Mouse (Mus musculus) MEL (cell line): ENCODE data around the gene Gsx2. TPM values are rescaled to one million over a fixed set of nuclear protein-coding genes. Genes with fewer than 3 reads are reported as not detected.

Experiments used
- DNase-seq: peaks from one replicate; pipeline ENCODE4 v3.0.0; 2011; ENCODE audit warnings: low read depth, low spot score
- H3K27ac ChIP-seq: 2 replicates; pipeline ENCODE4 v1.5.1; 2012; ENCODE audit warnings: low read depth, mild to moderate bottlenecking, control low read depth, low read length, moderate library complexity; ENCODE audit not compliant: control insufficient read depth
- H3K27me3 ChIP-seq, 2 experiments: fragments of 150-350 bp in 1 of 2; sonication (generic) in 1 of 2; 2 replicates each; pipeline ENCODE4 v1.6.1; 2012; ENCODE audit warnings: low read length in 2 of 2, mild to moderate bottlenecking in 2 of 2, improper control_type of control experiment in 1 of 2, moderate library complexity in 1 of 2; ENCODE audit not compliant: insufficient read depth in 2 of 2, control insufficient read depth in 1 of 2
- H3K36me3 ChIP-seq, 2 experiments: 2 replicates each; pipeline ENCODE4 v1.6.1; 2012 to 2014; ENCODE audit warnings: low read length in 2 of 2, improper control_type of control experiment in 1 of 2, inconsistent platforms in 1 of 2, mild to moderate bottlenecking in 1 of 2; ENCODE audit not compliant: insufficient read depth in 2 of 2, control insufficient read depth in 1 of 2
- H3K4me1 ChIP-seq, 2 experiments: fragments of 150-350 bp in 1 of 2; sonication (generic) in 1 of 2; 2 replicates each; pipeline ENCODE4 v1.6.1; 2012; ENCODE audit warnings: low read length in 2 of 2, improper control_type of control experiment in 1 of 2, mild to moderate bottlenecking in 1 of 2; ENCODE audit not compliant: insufficient read depth in 2 of 2, control insufficient read depth in 1 of 2
- H3K4me3 ChIP-seq, 2 experiments: fragments of 150-350 bp in 1 of 2; sonication (generic) in 1 of 2; 2 replicates each; pipeline ENCODE4 v1.5.1; 2012; ENCODE audit warnings: low read depth in 2 of 2, low read length in 2 of 2, mild to moderate bottlenecking in 2 of 2, moderate library complexity in 2 of 2, control low read depth in 1 of 2, improper control_type of control experiment in 1 of 2; ENCODE audit not compliant: control insufficient read depth in 1 of 2, insufficient read depth in 1 of 2
- H3K79me2 ChIP-seq: 2 replicates; pipeline ENCODE4 v1.6.1; 2012; ENCODE audit warnings: mild to moderate bottlenecking, low read length, moderate library complexity; ENCODE audit not compliant: control insufficient read depth, poor library complexity, insufficient read depth
- H3K9ac ChIP-seq: 2 replicates; pipeline ENCODE4 v1.6.1; 2012; ENCODE audit warnings: low read depth, mild to moderate bottlenecking, control low read depth, low read length, moderate library complexity; ENCODE audit not compliant: control insufficient read depth, poor library complexity, severe bottlenecking
- H3K9me3 ChIP-seq: fragments of 150-350 bp; sonication (generic); replicated peaks from 2 replicates; pipeline ENCODE4 v1.6.1; 2012; ENCODE audit warnings: mild to moderate bottlenecking, low read length, improper control_type of control experiment, moderate library complexity; ENCODE audit not compliant: insufficient read depth
- CHD1 ChIP-seq: IDR thresholded peaks from 2 replicates; pipeline ENCODE4 v1.6.1; 2012; ENCODE audit warnings: low read depth, mild to moderate bottlenecking, inconsistent platforms, low read length, improper control_type of control experiment
- CTCF ChIP-seq, 3 experiments: IDR thresholded peaks in 2 of 3; conservative IDR thresholded peaks in 1 of 3; 2 replicates each; pipeline ENCODE4 v1.5.1; 2011 to 2012; ENCODE audit warnings: low read length in 3 of 3, low read depth in 2 of 3, mild to moderate bottlenecking in 2 of 3, improper control_type of control experiment in 1 of 3, inconsistent platforms in 1 of 3, mixed read lengths in 1 of 3, moderate library complexity in 1 of 3; ENCODE audit not compliant: control insufficient read depth in 1 of 3, insufficient read depth in 1 of 3, poor library complexity in 1 of 3, severe bottlenecking in 1 of 3
- E2F4 ChIP-seq: IDR thresholded peaks from 2 replicates; pipeline ENCODE4 v1.6.1; 2011; ENCODE audit warnings: low read depth, low read length, improper control_type of control experiment, borderline replicate concordance
- EP300 ChIP-seq, 2 experiments: IDR thresholded peaks; 2 replicates each; pipeline ENCODE4 v1.6.1; 2011; ENCODE audit warnings: improper control_type of control experiment in 2 of 2, low read length in 2 of 2, low read depth in 1 of 2, mild to moderate bottlenecking in 1 of 2
- GABPA ChIP-seq: IDR thresholded peaks from 2 replicates; pipeline ENCODE4 v1.6.1; 2012; ENCODE audit warnings: low read depth, mild to moderate bottlenecking, inconsistent platforms, low read length, improper control_type of control experiment, moderate library complexity
- MAZ ChIP-seq: IDR thresholded peaks from 2 replicates; pipeline ENCODE4 v1.6.1; 2012; ENCODE audit warnings: low read depth, mild to moderate bottlenecking, inconsistent platforms, low read length, improper control_type of control experiment
- MXI1 ChIP-seq: IDR thresholded peaks from 2 replicates; pipeline ENCODE4 v1.6.1; 2011; ENCODE audit warnings: mild to moderate bottlenecking, low read depth, low read length, improper control_type of control experiment
- RAD21 ChIP-seq: IDR thresholded peaks from 2 replicates; pipeline ENCODE4 v1.6.1; 2011; ENCODE audit warnings: mild to moderate bottlenecking, low read depth, low read length, improper control_type of control experiment
- SMC3 ChIP-seq: IDR thresholded peaks from 2 replicates; pipeline ENCODE4 v1.6.1; 2011; ENCODE audit warnings: low read depth, low read length, improper control_type of control experiment
- USF1 ChIP-seq: IDR thresholded peaks from 2 replicates; pipeline ENCODE4 v1.6.1; 2014; ENCODE audit warnings: low read depth, mild to moderate bottlenecking, inconsistent platforms, low read length, improper control_type of control experiment, moderate library complexity
- ZC3H11A ChIP-seq: IDR thresholded peaks from 2 replicates; pipeline ENCODE4 v1.6.1; 2012; ENCODE audit warnings: low read depth, mild to moderate bottlenecking, inconsistent platforms, low read length, improper control_type of control experiment
- ZNF384 ChIP-seq: IDR thresholded peaks from 2 replicates; pipeline ENCODE4 v1.6.1; 2012; ENCODE audit warnings: low read depth, mild to moderate bottlenecking, inconsistent platforms, low read length, improper control_type of control experiment
- polyA plus RNA-seq, 2 experiments: library from polyadenylated mRNA; stranded (reverse) in 1 of 2; unstranded in 1 of 2; fragments of >175 nt in 1 of 2; fragments of >200 nt in 1 of 2; gene quantifications; 2 replicates each; pipeline versions ENCODE4 v1.2.1 to v1.2.4; 2012; ENCODE audit warnings: low replicate concordance in 2 of 2, low read depth in 1 of 2; ENCODE audit not compliant: insufficient read length in 2 of 2, insufficient read depth in 1 of 2, missing spikeins in 1 of 2
- total RNA-seq: library from RNA; depleted of rRNA; stranded (reverse); fragments of 300-350 nt; gene quantifications from 2 replicates; pipeline ENCODE4 v1.2.3, GENCODE M21; 2012; rRNA removed

Gene Gsx2
- total and polyA plus RNA-seq, 3 experiments, result not detected

- Histone ChIP-seq H3K9me3 (no peaks in the 10 kb centered on the region), H3K9ac (no peak overlapping the region), H3K79me2 (no peaks in the 10 kb centered on the region), H3K4me3 (no peak overlapping the region), H3K4me1 (no peaks in the 10 kb centered on the region), H3K27me3 (peaks cover 0 to 2% of the 10 kb centered on the region in 2 experiments; a peak in 2 of 4 replicates), H3K36me3 (no peaks in the 10 kb centered on the region), H3K27ac (no peak overlapping the region)
- TF ChIP-seq SMC3, result peak; percentile 61
- TF ChIP-seq ZNF384, result no peak
- 0 out of 2 replicates have a peak, but pooled peaks have one; percentile 23 for TF ChIP-seq ZC3H11A
- no peak for TF ChIP-seq MAZ
- TF ChIP-seq E2F4, result no peak
- no peak for TF ChIP-seq EP300 (IDR thresholded peaks at IDR 0.05; ENCODE audit: low read depth in 1 of 2, low read length in 2 of 2)
- TF ChIP-seq USF1, result no peak
- TF ChIP-seq MXI1, result no peak
- TF ChIP-seq CTCF (IDR thresholded peaks at IDR 0.05 in 2 of 3, conservative IDR thresholded peaks at IDR 0.05 in 1 of 3; ENCODE audit: control insufficient read depth in 1 of 3, insufficient read depth in 1 of 3, low read depth in 2 of 3, low read length in 3 of 3, poor library complexity in 1 of 3, severe bottlenecking in 1 of 3), result peak; percentile 73 to 86 (median 83)
- TF ChIP-seq GABPA, result no peak
- peak; percentile 30 for TF ChIP-seq RAD21
- peak; percentile 49 for DNase-seq
These were observed 43.4 kb downstream of the Gsx2 start for GRCm38 (mm10) chr5:75118840-75119239.

GRCm38 (mm10) chr5:75121646-75122045 lies 46.2 kb downstream of the Gsx2 start:
- Histone ChIP-seq H3K9ac (no peak overlapping the region), H3K4me3 (no peak overlapping the region), H3K4me1 (no peaks in the 10 kb centered on the region), H3K79me2 (no peaks in the 10 kb centered on the region), H3K27ac (no peak overlapping the region), H3K36me3 (no peaks in the 10 kb centered on the region), H3K27me3 (peaks cover 0 to 4% of the 10 kb centered on the region in 2 experiments; a peak in 2 of 4 replicates), H3K9me3 (no peaks in the 10 kb centered on the region)
- DNase-seq, result no peak
- TF ChIP-seq CHD1 (no peak), ZC3H11A (no peak), EP300 (IDR thresholded peaks at IDR 0.05; ENCODE audit: low read depth in 1 of 2, low read length in 2 of 2) (no peak)

Other genes starting within 250 kb of the Gsx2 start
- 31.2 and 33.4 TPM in 2 replicates for gene Chic2, start 30.8 kb upstream of the Gsx2 start, total RNA-seq
- 100 to 1,000 TPM in 1 of 2 experiments, 10 to 100 TPM in 1; 41.1 to 100 TPM for gene Chic2, start 30.8 kb upstream of the Gsx2 start, polyA plus RNA-seq
- gene Pdgfra, start 76.7 kb downstream of the Gsx2 start, total RNA-seq, result not detected in 2 replicates
- under 1 TPM in 1 of 2 experiments, not detected in 1; 0.07 TPM for gene Pdgfra, start 76.7 kb downstream of the Gsx2 start, polyA plus RNA-seq